Mouse (Mus musculus) heart, embryonic 10.5 days (tissue): Measurements from ENCODE around the gene Tbx2. TPM values are rescaled to one million over a fixed set of nuclear protein-coding genes. Genes with fewer than 3 reads are reported as not detected.
A peak's percentile ranks its signal among the peaks of the same experiment; 100 is the strongest.

Experiments
- DNase-seq: peaks from one replicate; pipeline ENCODE4 v3.0.0-alpha.2; 2017; ENCODE audit warnings: low spot score
- H3K27ac ChIP-seq: fragments of 300-500 bp; sonication (generic); 2 replicates; pipeline ENCODE4 v1.5.1; 2016; ENCODE audit warnings: mild to moderate bottlenecking
- H3K27me3 ChIP-seq: fragments of 300-500 bp; sonication (generic); 2 replicates; pipeline ENCODE4 v1.6.1; 2016; ENCODE audit warnings: mild to moderate bottlenecking; ENCODE audit not compliant: poor library complexity, insufficient read depth, severe bottlenecking
- H3K36me3 ChIP-seq: fragments of 300-500 bp; sonication (generic); 2 replicates; pipeline ENCODE4 v1.6.1; 2016; ENCODE audit warnings: mild to moderate bottlenecking, moderate library complexity
- H3K4me1 ChIP-seq: fragments of 300-500 bp; sonication (generic); 2 replicates; pipeline ENCODE4 v1.6.1; 2016; ENCODE audit warnings: mild to moderate bottlenecking
- H3K4me3 ChIP-seq: fragments of 300-500 bp; sonication (generic); 2 replicates; pipeline ENCODE4 v1.5.1; 2016; ENCODE audit warnings: mild to moderate bottlenecking, moderate library complexity
- H3K9me3 ChIP-seq: fragments of 300-500 bp; sonication (generic); 2 replicates; pipeline ENCODE4 v1.6.1; 2016; ENCODE audit warnings: mild to moderate bottlenecking, moderate library complexity
- WGBS: fragments of 180-500 bp; shearing (Covaris S2); methylation state at CpG from one replicate; pipeline ENCODE4 v1.1.7; 2016; 5-methylcytosine and 5-hydroxymethylcytosine counted together
- polyA plus RNA-seq: library from polyadenylated mRNA; unstranded; fragments of >200 nt; fragmentation: Nextera tagmentation; extraction: Ambion mirVana; gene quantifications from 2 replicates; pipeline ENCODE4 v1.2.1, GENCODE M21; 2016

The Tbx2 gene
- polyA plus RNA-seq, 1 experiment from 2014 or later: 7.6 TPM

- no peak overlapping the region for H3K27ac ChIP-seq
- H3K36me3 ChIP-seq: peaks cover under 1% of the 10 kb centered on the region; the same call in 1 of the 2 replicates
- peak; percentile 73 for DNase-seq
- H3K9me3 ChIP-seq: no peaks in the 10 kb centered on the region
- peaks cover 40% of the 10 kb centered on the region for H3K4me1 ChIP-seq
- H3K4me3 ChIP-seq: no peak overlapping the region
- H3K27me3 ChIP-seq: peaks cover 62% of the 10 kb centered on the region
- WGBS: 40% methylated on average over 5 of the region's 5 CpGs
Measured at GRCm38 (mm10) chr11:85845921-85846320, 13.6 kb downstream of the Tbx2 start.

- H3K4me1 ChIP-seq: peaks cover 39% of the 10 kb centered on the region
- H3K9me3 ChIP-seq: no peaks in the 10 kb centered on the region
- no peaks in the 10 kb centered on the region for H3K36me3 ChIP-seq
- no peak overlapping the region for H3K27ac ChIP-seq
- 53% methylated on average over 4 of the region's 4 CpGs for WGBS
- H3K27me3 ChIP-seq: peaks cover 56% of the 10 kb centered on the region
- no peak overlapping the region for H3K4me3 ChIP-seq
- peak; percentile 69 for DNase-seq
Measured at GRCm38 (mm10) chr11:85846509-85846908, 14.2 kb downstream of the Tbx2 start.

DNA sequence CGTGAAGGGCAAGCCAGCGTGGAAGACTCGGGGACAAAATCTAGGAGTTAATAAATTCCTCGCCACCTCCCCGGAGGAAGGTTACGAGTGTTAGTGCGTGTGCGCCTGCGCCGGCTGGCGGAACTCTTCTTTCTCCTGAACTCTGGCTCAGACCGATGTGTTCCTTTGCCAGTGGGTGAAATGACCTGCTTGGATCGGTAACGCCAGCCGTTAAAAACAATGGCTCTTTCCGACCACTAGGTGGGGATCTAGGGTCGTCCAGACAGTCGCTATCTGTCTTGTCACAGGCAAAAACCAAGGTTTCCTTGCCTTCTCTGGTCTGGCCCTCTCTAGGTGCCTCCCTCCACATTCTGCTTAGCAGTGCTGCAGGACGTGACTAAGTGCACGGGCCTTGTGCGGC, 16.7 kb downstream of the Tbx2 start:
- Histone ChIP-seq H3K27me3 (peaks cover 41% of the 10 kb centered on the region), H3K4me1 (peaks cover 17% of the 10 kb centered on the region), H3K9me3 (no peaks in the 10 kb centered on the region), H3K36me3 (no peaks in the 10 kb centered on the region), H3K4me3 (peak overlapping the region; percentile 43), H3K27ac (peak overlapping the region; percentile 72; the same call in 1 of the 2 replicates)
- DNase-seq: peak; percentile 92
- WGBS: 3% methylated on average over 21 of the region's 21 CpGs

GRCm38 (mm10) chr11:85850233-85850632, 17.9 kb downstream of the Tbx2 start, which contains the start of gene Gm11444:
Gene Gm11444 (minus strand): TSS chr11:85850333.
- H3K9me3 ChIP-seq: no peaks in the 10 kb centered on the region
- peaks cover 14% of the 10 kb centered on the region for H3K4me1 ChIP-seq
- H3K4me3 ChIP-seq: 0 out of 2 replicates have a peak within 1 kb of the TSS, but pooled peaks have one; percentile 43
- peaks cover 34% of the 10 kb centered on the region for H3K27me3 ChIP-seq
- no peak for DNase-seq
- H3K36me3 ChIP-seq: no peaks in the 10 kb centered on the region
- 80% methylated on average over 6 of the region's 6 CpGs for WGBS
- no peak within 1 kb of the TSS for H3K27ac ChIP-seq

GRCm38 (mm10) chr11:85850758-85851157, 18.4 kb downstream of the Tbx2 start:
- no peak overlapping the region for H3K4me3 ChIP-seq

DNA sequence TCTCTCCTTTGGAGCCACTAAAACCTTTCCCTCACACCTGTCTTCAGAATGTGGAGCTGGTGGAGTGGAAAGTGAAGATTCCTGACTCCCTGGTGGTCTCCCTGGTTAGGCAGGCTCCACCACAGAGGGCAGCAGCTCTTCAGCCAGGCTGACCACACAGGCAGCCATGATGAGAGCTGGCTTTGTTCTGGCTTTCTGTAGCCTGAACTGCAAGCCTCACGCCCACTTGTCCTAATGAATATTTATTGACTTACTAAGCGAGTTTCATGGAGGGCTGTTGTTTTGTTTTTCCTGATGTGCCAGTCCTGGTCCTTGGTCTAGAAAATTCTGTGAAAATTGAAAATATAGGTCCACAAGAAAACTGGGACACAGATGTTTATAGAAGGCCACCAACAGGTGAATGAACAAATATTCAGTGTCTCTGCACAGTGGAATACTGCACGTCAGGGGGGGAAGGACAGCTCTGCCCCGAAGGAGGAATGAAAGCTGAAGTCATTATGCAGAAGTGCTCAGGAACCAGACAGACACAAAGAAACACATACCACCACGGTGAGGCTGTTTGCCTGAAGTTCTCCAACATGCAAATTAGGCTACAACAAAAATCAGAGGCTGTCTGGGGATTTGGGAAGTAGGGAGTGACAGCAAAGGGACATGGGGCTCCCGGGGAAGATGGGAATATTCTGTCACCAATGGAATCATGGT, 25.8 kb downstream of the Tbx2 start:
- Histone ChIP-seq H3K4me1 (no peaks in the 10 kb centered on the region), H3K4me3 (no peak overlapping the region), H3K36me3 (no peaks in the 10 kb centered on the region), H3K27ac (no peak overlapping the region), H3K27me3 (peaks cover 3% of the 10 kb centered on the region; the same call in 1 of the 2 replicates), H3K9me3 (no peaks in the 10 kb centered on the region)
- 40% methylated on average over 6 of the region's 6 CpGs for WGBS
- no peak for DNase-seq

More at GRCm38 (mm10) chr11:85850758-85851157, 18.4 kb downstream of the Tbx2 start:
- 37% methylated on average over 6 of the region's 6 CpGs for WGBS
- Histone ChIP-seq H3K4me1 (peaks cover 14% of the 10 kb centered on the region), H3K27me3 (peaks cover 28% of the 10 kb centered on the region), H3K27ac (no peak overlapping the region), H3K9me3 (no peaks in the 10 kb centered on the region), H3K36me3 (no peaks in the 10 kb centered on the region)
- DNase-seq: peak; percentile 75

- H3K9me3 ChIP-seq: no peaks in the 10 kb centered on the region
- no peaks in the 10 kb centered on the region for H3K36me3 ChIP-seq
- no peaks in the 10 kb centered on the region for H3K4me1 ChIP-seq
- H3K27me3 ChIP-seq: peaks cover 11% of the 10 kb centered on the region; the same call in 1 of the 2 replicates
- 28% methylated on average over 7 of the region's 7 CpGs for WGBS
- H3K27ac ChIP-seq: no peak overlapping the region
- no peak overlapping the region for H3K4me3 ChIP-seq
- no peak for DNase-seq
Measured at GRCm38 (mm10) chr11:85864363-85864762, 32.0 kb downstream of the Tbx2 start.

DNA sequence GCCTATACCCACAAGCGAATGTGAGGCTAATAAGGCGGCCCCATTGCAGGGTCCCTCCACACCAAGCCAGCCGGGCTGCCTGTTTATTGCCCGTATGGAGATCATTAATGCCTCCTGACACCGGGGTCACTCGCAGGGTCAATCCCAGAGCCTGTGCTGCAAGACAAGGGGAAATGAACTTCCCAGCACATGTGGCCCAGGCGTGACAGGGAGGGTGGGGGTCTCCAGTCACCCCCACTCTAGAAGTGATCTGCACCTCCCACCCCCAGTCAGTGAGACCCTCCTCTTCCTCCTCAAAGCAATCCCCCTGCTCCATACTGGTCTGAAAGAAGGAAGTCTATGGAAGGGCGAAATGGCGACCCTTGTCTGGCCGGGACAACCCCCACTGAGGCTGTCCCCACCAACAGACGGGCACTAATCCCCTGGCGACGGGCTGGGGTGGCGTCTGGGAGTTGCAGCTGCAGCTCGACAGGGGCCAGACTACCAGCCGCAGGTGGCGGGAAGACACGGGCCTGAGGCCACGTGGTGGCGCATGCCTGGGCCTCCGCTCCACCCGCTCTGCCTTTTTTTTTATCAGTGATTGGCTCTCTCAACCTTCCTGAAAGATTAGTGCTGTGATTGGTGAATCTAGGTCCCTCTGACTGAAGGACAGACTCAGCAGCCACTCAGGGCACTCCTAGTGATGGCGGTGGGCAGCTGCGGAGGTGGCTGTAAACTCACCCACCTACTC, 43.9 kb downstream of the Tbx2 start:
- Histone ChIP-seq H3K27me3 (peaks cover 48% of the 10 kb centered on the region), H3K36me3 (no peaks in the 10 kb centered on the region), H3K9me3 (no peaks in the 10 kb centered on the region), H3K4me3 (0 out of 2 replicates have a peak overlapping the region, but pooled peaks have one; percentile 13), H3K27ac (no peak overlapping the region), H3K4me1 (peaks cover 6% of the 10 kb centered on the region; the same call in 1 of the 2 replicates)
- 57% methylated on average over 24 of the region's 24 CpGs for WGBS
- DNase-seq: peak; percentile 68

GRCm38 (mm10) chr11:85884498-85884897, 52.1 kb downstream of the Tbx2 start:
- Histone ChIP-seq H3K36me3 (no peaks in the 10 kb centered on the region), H3K4me1 (peaks cover 23% of the 10 kb centered on the region), H3K9me3 (no peaks in the 10 kb centered on the region), H3K27ac (no peak overlapping the region), H3K4me3 (no peak overlapping the region), H3K27me3 (peaks cover 99% of the 10 kb centered on the region)
- DNase-seq: no peak
- WGBS: 54% methylated on average over 4 of the region's 4 CpGs

GRCm38 (mm10) chr11:85885665-85886428, 53.5 kb downstream of the Tbx2 start, which contains the start of gene Tbx4:
Gene Tbx4 (plus strand): TSS chr11:85886422.
- no peaks in the 10 kb centered on the region for H3K36me3 ChIP-seq
- H3K27me3 ChIP-seq: peaks cover 100% of the 10 kb centered on the region
- WGBS: 9% methylated on average over 23 of the region's 28 CpGs
- H3K9me3 ChIP-seq: no peaks in the 10 kb centered on the region
- H3K27ac ChIP-seq: peak within 1 kb of the TSS; percentile 59
- peaks cover 36% of the 10 kb centered on the region for H3K4me1 ChIP-seq
- peak within 1 kb of the TSS; percentile 49 for H3K4me3 ChIP-seq
- peak; percentile 74 for DNase-seq

- H3K4me1 ChIP-seq: peaks cover 42% of the 10 kb centered on the region
- no peak for DNase-seq
- no peaks in the 10 kb centered on the region for H3K36me3 ChIP-seq
- peaks cover 100% of the 10 kb centered on the region for H3K27me3 ChIP-seq
- no peaks in the 10 kb centered on the region for H3K9me3 ChIP-seq
- H3K27ac ChIP-seq: peak overlapping the region; percentile 59
- peak overlapping the region; percentile 49 for H3K4me3 ChIP-seq
- 4% methylated on average over 22 of the region's 22 CpGs for WGBS
Measured at GRCm38 (mm10) chr11:85886429-85886785, 54.1 kb downstream of the Tbx2 start.

DNA sequence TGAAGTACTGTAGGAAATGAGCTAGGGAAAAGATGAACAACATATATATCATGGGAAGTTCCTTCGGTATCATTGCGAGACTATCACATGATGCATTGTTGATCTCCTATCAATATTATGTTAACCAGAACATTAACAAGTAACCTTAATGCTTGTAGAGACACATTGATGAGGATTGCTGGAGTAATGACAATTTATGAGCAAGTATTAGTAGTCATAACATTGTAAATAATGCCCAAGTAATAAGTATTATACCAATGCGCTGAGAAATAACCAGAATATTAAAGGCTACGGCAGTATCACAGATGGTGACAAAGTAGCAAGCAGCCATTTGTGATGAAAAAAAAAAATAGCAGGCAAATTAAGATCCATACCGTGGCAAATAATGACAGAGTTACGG, 54.9 kb downstream of the Tbx2 start:
- Histone ChIP-seq H3K27ac (no peak overlapping the region), H3K36me3 (no peaks in the 10 kb centered on the region), H3K9me3 (no peaks in the 10 kb centered on the region), H3K4me1 (peaks cover 43% of the 10 kb centered on the region), H3K4me3 (no peak overlapping the region), H3K27me3 (peaks cover 100% of the 10 kb centered on the region)
- DNase-seq: no peak
- WGBS: 30% methylated on average over 6 of the region's 6 CpGs
